Mouse (Mus musculus): ENCODE measurements around the gene Cdk2.

Gene Cdk2

DNA sequence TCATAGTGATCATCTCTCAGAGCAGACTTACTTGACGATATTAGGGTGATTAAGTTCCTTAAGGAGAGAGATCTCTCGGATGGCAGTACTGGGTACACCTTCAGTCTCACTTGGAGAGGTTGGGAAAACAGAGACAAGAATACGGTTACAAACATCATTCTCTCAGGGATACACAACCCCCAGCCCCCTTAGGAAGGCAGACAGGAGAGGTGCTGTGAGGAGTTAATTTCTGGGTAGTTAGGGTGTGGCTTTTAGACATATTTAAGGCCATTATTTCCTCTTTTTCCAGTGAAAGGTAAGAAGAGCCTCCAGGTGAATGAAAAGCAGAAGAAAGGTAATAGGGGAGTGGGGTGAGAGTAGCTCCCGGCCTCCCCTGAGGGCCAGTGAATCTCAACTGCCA is 936 bp downstream of the Cdk2 start, which contains the start of gene Pmel:
Gene Pmel, plus strand, starts transcription at position 301 of the 400 bp plus-strand sequence.
- no peak for DNase-seq (ENCODE audit: extremely low read depth, low read depth, low spot score)

DNA sequence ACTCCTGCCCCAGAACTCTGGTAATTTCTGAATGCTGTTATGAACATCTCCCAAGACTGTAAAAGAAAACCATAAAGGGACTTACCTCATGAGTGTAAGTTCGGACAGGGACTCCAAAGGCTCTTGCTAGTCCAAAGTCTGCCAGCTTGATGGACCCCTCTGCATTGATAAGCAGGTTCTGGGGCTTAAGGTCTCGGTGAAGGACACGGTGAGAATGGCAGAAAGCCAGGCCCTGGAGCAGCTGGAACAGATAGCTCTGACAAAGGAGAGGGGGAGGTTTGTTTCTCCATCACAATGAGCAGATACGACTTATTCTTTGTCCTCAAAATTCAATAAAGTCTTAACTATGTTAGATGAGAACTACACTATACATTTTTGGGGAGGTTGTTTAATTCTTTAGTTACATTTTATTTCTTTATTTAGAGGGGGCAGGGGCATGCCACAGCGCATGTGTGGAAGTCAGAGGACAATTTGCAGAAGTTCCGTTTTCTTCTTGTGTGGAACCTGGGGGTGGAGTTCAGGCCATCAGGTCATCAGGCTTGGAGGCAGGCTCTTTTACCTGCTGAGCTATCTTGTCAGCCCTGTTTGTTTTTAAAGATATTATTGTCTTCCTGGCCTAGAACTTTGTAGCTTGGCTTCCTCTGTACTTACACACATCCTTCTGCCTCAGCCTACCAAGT is 2.4 kb downstream of the Cdk2 start:
- no peak for DNase-seq (ENCODE audit: extremely low read depth, low read depth, low spot score)

DNA sequence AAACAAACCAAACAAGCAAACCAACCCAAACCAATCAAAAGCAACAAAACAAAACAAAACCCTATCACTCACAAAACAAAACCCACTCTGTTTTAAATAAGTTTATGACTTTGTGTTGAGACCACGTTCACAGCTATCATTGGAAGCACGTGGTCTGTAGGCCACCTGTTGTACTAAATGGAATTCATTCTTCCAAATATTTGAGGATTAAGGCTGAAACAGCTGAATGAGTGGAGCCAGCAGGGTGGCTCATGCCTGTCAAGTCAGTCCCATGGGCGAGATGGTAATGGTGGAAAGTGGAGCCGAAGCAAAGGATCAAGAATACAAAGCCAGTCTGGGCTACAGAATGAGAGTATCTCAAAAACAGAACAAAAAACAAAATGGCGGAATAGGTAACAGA is 4.1 kb downstream of the Cdk2 start:
- DNase-seq (ENCODE audit: extremely low read depth, low read depth, low spot score) = no peak

DNA sequence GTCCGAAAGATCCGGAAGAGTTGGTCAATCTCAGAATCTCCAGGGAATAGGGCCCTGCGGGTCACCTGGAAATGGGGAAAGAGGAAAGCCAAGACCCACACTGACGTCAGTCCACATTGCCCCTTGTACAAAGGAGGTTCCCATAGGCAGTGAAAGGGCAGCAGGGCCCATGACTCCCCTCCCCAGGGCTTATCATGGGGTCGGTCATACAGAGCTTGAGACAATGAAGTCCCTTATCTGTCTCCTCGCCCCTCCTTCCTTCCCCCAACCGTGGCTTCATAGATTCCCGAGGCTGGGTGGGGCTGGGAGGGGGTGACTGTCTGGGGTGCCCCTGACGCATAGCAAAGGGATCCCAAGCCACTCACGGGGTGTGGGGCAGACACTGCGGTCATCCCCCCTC is 5.2 kb downstream of the Cdk2 start:
- DNase-seq (ENCODE audit: extremely low read depth, low read depth, low spot score) = no peak

DNA sequence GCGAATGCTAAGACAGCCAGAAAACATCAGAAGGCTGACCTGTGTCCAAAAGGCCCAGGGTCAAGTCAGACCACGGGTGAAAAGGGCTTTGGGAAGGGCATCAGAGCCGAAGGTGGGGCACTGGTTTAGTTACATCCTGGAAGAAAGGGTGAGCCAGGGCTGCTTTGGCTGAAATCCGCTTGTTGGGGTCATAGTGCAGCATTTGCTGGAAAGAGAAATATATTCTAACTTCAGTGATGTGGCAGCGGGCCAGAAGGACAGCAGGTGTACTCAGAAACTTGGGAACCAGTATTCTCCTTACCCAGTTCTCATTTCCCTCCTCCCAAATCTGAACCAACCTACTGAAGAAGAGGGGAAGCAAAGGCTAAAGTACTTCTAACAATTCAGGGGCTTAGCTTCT is 5.8 kb downstream of the Cdk2 start:
- no peak for DNase-seq (ENCODE audit: extremely low read depth, low read depth, low spot score)

DNA sequence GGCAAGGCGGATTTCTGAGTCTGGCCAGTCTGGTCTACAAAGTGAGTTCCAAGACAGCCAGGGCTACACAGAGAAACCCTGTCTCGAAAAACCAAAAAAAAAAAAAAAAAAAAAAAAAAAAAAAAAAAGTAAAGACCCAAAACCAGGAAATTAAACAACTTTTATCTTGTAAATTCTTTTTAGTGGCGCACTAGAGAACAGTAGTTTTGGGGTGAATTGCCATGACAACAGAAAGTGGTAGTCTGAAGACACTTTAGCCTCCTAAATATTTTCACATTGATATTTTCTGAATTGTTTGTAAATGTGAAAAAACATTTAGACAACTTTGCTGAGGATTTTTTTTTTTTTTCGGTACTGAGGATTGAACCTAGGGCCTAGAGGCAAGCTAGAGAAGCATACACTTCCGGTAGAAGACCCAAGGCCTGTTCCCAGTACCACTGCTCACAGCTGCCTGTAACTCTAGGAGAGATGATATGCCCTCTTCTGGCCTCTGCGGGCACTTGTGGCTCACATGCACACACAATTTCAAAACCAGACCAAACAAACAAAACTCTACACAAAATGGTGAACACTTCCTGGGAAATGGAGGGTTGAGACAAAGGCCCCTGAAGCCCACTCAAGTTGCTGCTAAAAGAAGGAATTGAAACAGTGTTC is 7.6 kb downstream of the Cdk2 start:
- DNase-seq (ENCODE audit: extremely low read depth, low read depth, low spot score) = no peak

- DNase-seq (ENCODE audit: extremely low read depth, low read depth, low spot score) = peak; percentile 100
Measured at GRCm38 (mm10) chr10:128695992-128696807, 8.6 kb downstream of the Cdk2 start, which contains the start of gene Rab5b. Gene Rab5b, minus strand, starts transcription at chr10:128696264.

GRCm38 (mm10) chr10:128695411-128695991 is 9.3 kb downstream of the Cdk2 start:
- no peak for DNase-seq (ENCODE audit: extremely low read depth, low read depth, low spot score)

DNA sequence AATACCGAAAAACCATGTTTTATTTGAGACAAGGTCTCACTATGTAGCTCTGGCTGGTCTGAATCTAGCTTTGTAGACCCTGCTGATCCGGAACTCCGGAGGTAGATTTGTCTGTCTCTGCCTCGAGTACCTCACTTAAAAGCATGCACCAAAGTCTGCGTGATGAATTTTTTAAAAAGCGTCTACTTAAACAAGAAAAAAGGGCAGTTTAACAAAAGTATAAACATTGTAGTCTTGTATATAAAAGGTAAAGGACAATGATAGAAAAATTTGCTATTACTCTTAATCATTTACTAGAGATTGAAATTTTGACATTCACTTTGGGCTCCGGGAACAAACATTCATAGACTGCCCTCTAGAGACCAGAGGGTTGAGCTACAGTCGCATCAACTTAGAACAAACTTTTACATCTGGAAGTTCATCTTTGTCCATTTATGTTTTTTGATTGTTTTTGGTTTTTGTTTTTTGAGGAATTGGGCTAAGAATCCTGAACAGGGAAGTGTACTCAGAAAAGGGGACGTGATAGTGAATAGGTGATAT is 30.3 kb downstream of the Cdk2 start:
- DNase-seq (ENCODE audit: extremely low read depth, low read depth, low spot score) = no peak

DNA sequence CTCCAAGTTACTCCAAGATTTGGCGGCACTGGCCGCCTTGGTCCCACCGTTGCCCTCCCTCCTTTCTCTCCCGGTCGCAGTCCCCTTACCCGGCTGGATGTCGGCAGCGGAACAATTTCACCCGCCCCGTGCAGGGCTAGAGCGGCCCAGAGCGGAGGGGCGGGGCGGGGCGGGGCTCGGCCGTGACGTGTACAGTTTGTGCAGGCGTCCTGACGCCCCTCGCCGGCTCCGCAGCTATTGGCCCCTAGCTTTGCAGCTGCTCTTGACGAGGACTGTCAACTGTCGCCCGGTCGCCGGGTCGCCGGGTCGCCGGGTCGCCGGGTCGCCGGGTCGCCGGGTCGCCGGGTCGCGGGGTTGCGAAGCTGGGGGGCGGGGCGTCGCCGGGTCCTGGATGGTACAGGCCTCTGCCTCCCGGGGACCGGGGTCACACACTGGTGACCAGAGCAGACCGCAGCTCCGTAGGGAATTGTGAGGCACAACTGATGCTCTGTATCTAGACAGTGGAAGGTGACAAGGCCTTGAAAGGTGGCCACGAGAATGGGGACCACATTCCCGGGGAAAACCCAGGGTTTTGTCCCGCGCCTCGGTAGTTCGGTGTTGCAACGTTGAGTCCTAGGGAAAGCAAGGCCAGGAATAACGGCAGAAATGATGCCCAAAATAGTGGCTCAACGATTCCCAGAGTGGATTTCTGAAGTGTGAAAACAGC is 30.9 kb downstream of the Cdk2 start, which contains the start of gene Suox:
Gene Suox, minus strand, starts transcription at position 311 of the 706 bp plus-strand sequence.
- no peak for DNase-seq (ENCODE audit: extremely low read depth, low read depth, low spot score)

- no peak for DNase-seq (ENCODE audit: extremely low read depth, low read depth, low spot score)
Measured at GRCm38 (mm10) chr10:128671148-128671547, 33.7 kb downstream of the Cdk2 start.

- DNase-seq (ENCODE audit: extremely low read depth, low read depth, low spot score) = no peak
Measured at GRCm38 (mm10) chr10:128668790-128669672, 35.8 kb downstream of the Cdk2 start.

DNA sequence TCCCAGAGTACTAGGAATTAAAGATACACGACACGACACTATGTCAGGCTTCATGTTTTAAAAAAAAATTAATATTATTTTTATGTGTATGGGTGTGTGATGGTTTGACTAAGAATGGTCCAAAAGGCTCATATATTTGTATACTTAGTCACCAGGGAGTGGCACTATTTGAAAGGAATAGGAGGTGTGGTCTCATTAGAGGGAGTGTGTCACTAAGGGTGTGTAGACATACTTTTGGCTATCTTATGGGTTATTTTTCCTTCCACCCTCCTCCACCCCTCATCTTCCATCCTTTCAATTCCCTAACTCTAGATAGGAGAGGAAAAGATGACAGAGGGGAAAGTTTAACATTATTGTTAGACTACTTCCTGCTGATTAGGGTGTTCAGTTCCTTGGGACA is 39.0 kb downstream of the Cdk2 start:
- no peak for DNase-seq (ENCODE audit: extremely low read depth, low read depth, low spot score)

GRCm38 (mm10) chr10:128665307-128665706 is 39.5 kb downstream of the Cdk2 start:
- DNase-seq (ENCODE audit: extremely low read depth, low read depth, low spot score) = no peak

DNA sequence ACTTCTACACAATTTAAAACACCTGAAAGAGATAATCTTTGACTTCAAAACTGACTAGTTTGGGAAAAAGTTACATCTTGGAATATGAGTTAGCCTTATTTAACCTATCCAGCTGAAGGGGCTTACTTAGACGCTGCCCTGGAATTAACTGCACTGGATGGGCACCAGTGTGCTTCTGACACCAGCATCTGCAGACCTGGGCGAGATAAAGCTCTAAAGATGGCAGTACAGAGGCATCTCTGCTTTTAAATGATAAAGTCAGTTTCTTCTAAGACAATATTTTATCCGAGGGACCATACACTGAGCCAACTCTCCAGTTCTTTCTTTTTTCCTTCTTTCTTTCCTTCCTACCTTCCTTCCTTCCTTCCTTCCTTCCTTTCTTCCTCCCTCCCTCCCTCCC is 40.0 kb downstream of the Cdk2 start:
- DNase-seq (ENCODE audit: extremely low read depth, low read depth, low spot score) = no peak

- DNase-seq (ENCODE audit: extremely low read depth, low read depth, low spot score) = no peak
Measured at GRCm38 (mm10) chr10:128663441-128664220, 41.2 kb downstream of the Cdk2 start.

GRCm38 (mm10) chr10:128662465-128662864 is 42.4 kb downstream of the Cdk2 start:
- no peak for DNase-seq (ENCODE audit: extremely low read depth, low read depth, low spot score)

- no peak for DNase-seq (ENCODE audit: extremely low read depth, low read depth, low spot score)
Measured at GRCm38 (mm10) chr10:128659490-128659889, 45.3 kb downstream of the Cdk2 start.

DNA sequence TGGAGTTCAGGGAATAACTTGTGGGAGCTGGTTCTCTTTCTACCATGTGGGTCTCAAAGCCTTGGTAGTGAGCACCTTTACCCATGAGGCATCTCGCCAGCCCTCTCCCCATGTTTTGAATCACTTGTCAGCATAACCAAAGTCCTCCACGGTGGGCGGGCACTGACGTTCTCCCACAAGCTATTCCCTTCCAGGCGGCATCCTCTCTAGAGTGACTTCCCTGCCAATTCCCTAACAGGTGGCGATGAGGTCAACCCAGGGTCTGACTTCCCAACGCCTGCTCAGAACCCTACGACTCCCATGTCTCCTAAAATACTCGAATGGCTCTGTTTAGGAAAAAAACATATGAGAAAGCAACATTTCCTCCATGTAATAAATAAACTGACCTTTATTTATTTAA is 47.0 kb downstream of the Cdk2 start:
- DNase-seq (ENCODE audit: extremely low read depth, low read depth, low spot score) = no peak
